Mouse (Mus musculus): Measurements from ENCODE around the gene Gm436. TPM values are rescaled to one million over a fixed set of nuclear protein-coding genes. Genes with fewer than 3 reads are reported as not detected.

Gm436 gene
- polyA plus RNA-seq (2014; fragmentation: Illumina TruSeq; extraction: RNeasy Lipid Tissue Mini Kit (QIAGEN cat#74804); ENCODE audit: low read depth, low replicate concordance): not detected

DNA sequence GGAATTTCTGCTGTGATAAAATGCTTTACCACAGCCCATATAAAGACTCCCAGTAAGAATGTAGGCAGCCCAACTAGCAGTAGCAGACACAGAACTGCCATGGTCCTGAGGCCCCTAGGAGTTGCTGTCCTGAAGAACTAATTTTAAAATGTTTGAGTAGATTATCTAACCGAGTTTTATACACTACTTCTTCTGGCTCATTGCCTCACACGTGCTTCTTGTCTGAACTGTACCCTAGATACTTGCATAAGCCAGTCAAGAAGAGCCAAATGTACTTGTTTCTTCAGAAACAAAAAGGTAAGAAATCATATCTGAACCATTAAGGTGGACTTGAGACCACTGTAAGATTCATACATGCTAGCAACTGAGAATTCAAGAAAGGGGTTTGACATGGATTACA is at the start of gene Gm436:
Gm436 (minus strand) TSS at position 101 of the 400 bp plus-strand sequence.

DNA sequence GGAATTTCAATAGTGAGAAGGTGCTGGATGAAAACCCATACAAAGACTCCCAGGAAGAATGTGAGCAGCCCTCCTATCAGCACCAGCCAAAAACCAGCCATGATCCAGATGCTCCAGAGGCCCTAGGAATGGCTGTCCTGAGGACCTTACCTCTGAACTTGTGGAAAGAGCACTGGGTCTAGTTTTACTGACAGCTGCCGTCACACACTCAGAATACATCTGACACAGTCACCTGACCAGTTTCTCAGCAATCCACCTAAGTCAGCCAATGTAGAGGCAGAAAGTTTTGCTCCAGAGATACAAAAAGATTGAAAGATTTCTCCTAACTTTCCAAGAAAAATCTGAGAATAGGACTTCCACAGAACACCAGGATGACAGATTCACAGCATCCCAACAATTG is 35.1 kb upstream of the Gm436 start, which contains the start of gene Gm13178:
Gm13178 (minus strand) TSS at position 101 of the 400 bp plus-strand sequence.

Other genes starting within 250 kb of the Gm436 start
- gene 1700012P22Rik, start 247.6 kb downstream of the Gm436 start, polyA plus RNA-seq (2014; fragmentation: Illumina TruSeq; extraction: RNeasy Lipid Tissue Mini Kit (QIAGEN cat#74804); ENCODE audit: low read depth, low replicate concordance): not detected
- gene Gm9944, start 233.1 kb downstream of the Gm436 start, polyA plus RNA-seq (2014; fragmentation: Illumina TruSeq; extraction: RNeasy Lipid Tissue Mini Kit (QIAGEN cat#74804); ENCODE audit: low read depth, low replicate concordance): not detected
- not detected for gene Aadacl3, start 222.6 kb downstream of the Gm436 start, polyA plus RNA-seq (2014; fragmentation: Illumina TruSeq; extraction: RNeasy Lipid Tissue Mini Kit (QIAGEN cat#74804); ENCODE audit: low read depth, low replicate concordance)
- gene 9430007A20Rik, start 166.5 kb downstream of the Gm436 start, polyA plus RNA-seq (2014; fragmentation: Illumina TruSeq; extraction: RNeasy Lipid Tissue Mini Kit (QIAGEN cat#74804); ENCODE audit: low read depth, low replicate concordance): not detected
- gene Gm13124, start 121.2 kb downstream of the Gm436 start, polyA plus RNA-seq (2014; fragmentation: Illumina TruSeq; extraction: RNeasy Lipid Tissue Mini Kit (QIAGEN cat#74804); ENCODE audit: low read depth, low replicate concordance): not detected
- gene Aadacl4, start 72.7 kb downstream of the Gm436 start, polyA plus RNA-seq (2014; fragmentation: Illumina TruSeq; extraction: RNeasy Lipid Tissue Mini Kit (QIAGEN cat#74804); ENCODE audit: low read depth, low replicate concordance): not detected
- gene Gm13178, start 35.0 kb upstream of the Gm436 start, polyA plus RNA-seq (2014; fragmentation: Illumina TruSeq; extraction: RNeasy Lipid Tissue Mini Kit (QIAGEN cat#74804); ENCODE audit: low read depth, low replicate concordance): not detected
- gene Gm438, start 100.2 kb upstream of the Gm436 start, polyA plus RNA-seq (2014; fragmentation: Illumina TruSeq; extraction: RNeasy Lipid Tissue Mini Kit (QIAGEN cat#74804); ENCODE audit: low read depth, low replicate concordance): not detected
- 80.0 TPM for gene Dhrs3, start 206.5 kb upstream of the Gm436 start, polyA plus RNA-seq (2014; fragmentation: Illumina TruSeq; extraction: RNeasy Lipid Tissue Mini Kit (QIAGEN cat#74804); ENCODE audit: low read depth, low replicate concordance)

Data from heart, adult 10 weeks (tissue).